16 mouse cellular contexts compared by ENCODE assay signal in genomic region chr3:136650966-136651365, GRCm38 (mm10).
"Had no signal": no experiment of that assay in that cellular context is flagged by ENCODE, and none has a peak within 500 bp of the region (broad histone marks: within the 10 kb centered on the region; RNA-seq: fewer than 3 reads in every experiment).

No protein-coding gene starts in this region.

- DNase-seq: kidney, adult 8-10 months; kidney, postnatal 10 days; kidney, postnatal 4 days; lung, adult 2 months; lung, postnatal 36 days; right cerebral cortex, adult 18-20 months; right cerebral cortex, postnatal 25 days; thymus, adult 2 months; thymus, postnatal 36 days had no signal

- H3K4me1 ChIP-seq: limb, embryonic 10.5 days; liver, embryonic 15.5 days; neural tube, embryonic 15.5 days had no signal

- ATAC-seq: lung, postnatal 0 days had no signal

- H3K4me3 ChIP-seq: layer of hippocampus, adult 2 months; limb, embryonic 10.5 days; liver, embryonic 15.5 days; midbrain, embryonic 13.5 days; neural tube, embryonic 15.5 days had no signal

- H3K4me2 ChIP-seq: liver, embryonic 11.5 days; liver, embryonic 15.5 days; midbrain, embryonic 13.5 days; neural tube, embryonic 15.5 days had no signal

- H3K27me3 ChIP-seq: liver, embryonic 15.5 days; midbrain, embryonic 13.5 days; neural tube, embryonic 15.5 days had no signal

- H3K36me3 ChIP-seq: limb, embryonic 10.5 days; liver, embryonic 15.5 days; midbrain, embryonic 13.5 days; neural tube, embryonic 15.5 days had no signal

- H3K27ac ChIP-seq: layer of hippocampus, adult 2 months; limb, embryonic 10.5 days; liver, embryonic 15.5 days; midbrain, embryonic 13.5 days; neural tube, embryonic 15.5 days had no signal

- H3K9me3 ChIP-seq: limb, embryonic 10.5 days; liver, embryonic 15.5 days; midbrain, embryonic 13.5 days; neural tube, embryonic 15.5 days had no signal

- H3K9ac ChIP-seq: liver, embryonic 15.5 days; midbrain, embryonic 13.5 days; neural tube, embryonic 15.5 days had no signal
